Mouse (Mus musculus): Measurements from ENCODE around the gene Sema6b. TPM values are rescaled to one million over a fixed set of nuclear protein-coding genes. Genes with fewer than 3 reads are reported as not detected.

Sema6b gene
- total RNA-seq, 1 experiment from 2014 or later, result 11.9 TPM

DNA sequence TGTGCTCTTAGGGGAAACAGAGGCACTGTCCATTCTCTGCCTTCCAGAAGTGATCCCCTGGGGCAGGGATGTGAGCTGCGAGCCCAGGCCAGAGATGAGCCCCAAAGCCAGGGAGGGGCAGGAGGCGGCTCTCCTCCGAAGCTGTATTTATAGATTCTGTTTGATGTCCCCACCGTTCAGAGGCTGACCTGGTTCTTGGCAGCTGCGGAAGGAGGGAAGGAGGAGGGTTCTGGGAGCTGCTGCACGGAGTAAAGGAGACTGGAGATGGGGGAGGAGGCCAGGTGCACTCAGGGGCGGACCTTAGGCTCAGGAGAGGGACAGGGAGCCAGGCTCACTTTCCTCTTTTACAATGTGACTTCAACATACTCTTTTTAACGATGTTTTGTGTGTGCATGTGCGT, 6.0 kb upstream of the Sema6b start:
- DNase-seq, result no peak

DNA sequence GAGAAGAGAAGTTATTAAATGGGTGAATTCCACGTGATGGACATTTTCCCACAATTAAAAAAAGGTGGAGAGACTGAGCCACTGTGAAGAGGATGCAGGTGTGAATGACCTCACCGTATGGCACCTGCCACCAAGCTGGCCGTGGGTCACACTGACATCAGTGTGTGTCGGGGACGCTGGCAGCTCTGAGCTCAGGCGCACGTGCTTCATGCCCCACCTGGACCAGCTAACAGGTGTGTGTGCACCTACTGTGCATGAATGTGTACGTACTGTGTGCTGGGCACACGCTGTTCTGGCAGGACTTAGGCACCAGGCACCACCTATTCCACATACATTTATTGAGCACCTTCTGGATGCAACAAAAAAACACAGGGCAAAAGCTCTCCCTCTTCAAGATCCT, 4.4 kb upstream of the Sema6b start:
- DNase-seq, result no peak

DNA sequence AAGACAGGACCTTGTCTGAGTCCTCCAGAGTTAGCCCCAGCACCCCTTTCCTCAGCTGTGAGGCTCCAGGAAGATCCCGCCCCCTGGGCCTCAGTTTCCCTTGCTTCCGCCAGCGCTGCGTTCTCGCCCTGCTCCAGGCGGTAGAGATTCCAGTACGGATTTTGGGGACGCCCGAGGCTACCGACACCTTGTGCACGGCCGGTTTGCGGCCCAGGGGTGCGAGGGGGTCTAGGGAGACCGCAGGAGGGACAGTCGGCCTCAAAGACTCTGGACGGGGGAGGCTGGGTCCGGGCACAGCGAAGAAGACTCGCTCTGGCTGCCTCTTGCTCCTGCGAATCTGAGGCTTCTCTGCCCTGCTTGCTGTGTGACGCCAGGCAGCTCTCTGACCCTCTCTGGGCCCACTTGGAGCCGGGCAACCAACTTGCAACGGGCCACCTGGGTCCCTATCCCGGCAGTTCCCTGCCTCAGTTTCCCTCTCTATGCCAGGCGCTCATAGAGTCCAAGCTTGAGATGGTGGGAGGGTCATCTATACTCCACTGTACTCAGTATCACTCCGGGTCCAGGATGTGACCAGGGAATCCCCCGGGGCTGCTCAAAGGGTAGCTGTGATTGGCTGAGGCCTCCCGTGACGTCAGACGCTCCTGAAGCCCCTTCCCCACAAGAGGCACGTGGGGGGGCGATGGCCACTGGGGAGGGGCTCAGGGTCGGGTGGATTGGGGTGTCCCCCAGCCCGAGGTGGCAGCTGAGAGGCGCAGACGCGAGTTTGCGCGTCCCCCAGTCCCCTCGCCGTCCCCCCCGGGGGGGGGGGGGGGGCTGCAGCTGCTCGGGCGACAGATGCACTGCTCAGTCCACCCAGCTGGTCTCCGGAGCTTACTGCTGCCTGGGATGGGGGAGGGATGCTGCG, 1.8 kb upstream of the Sema6b start:
- DNase-seq, result no peak

DNA sequence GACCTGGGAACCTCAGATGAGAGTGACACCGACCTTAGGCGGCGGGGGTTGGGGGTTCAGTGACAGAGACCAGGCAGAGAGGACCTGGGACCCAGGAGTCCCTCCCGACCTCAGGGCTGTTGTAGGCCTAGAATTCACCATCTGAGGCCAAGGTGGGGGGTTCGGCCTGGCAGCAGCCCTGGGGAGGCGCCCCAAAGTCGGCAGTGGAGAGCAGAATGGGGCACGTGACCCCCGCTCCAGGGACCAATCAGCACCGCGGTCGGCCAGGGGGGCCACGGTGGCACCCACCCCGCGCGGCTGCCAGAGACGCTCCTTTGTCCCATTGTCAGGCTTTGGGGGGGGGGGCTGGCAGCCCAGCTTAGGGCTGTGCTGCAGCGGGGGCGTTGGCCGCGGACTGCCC, 788 bp downstream of the Sema6b start:
- no peak for DNase-seq

DNA sequence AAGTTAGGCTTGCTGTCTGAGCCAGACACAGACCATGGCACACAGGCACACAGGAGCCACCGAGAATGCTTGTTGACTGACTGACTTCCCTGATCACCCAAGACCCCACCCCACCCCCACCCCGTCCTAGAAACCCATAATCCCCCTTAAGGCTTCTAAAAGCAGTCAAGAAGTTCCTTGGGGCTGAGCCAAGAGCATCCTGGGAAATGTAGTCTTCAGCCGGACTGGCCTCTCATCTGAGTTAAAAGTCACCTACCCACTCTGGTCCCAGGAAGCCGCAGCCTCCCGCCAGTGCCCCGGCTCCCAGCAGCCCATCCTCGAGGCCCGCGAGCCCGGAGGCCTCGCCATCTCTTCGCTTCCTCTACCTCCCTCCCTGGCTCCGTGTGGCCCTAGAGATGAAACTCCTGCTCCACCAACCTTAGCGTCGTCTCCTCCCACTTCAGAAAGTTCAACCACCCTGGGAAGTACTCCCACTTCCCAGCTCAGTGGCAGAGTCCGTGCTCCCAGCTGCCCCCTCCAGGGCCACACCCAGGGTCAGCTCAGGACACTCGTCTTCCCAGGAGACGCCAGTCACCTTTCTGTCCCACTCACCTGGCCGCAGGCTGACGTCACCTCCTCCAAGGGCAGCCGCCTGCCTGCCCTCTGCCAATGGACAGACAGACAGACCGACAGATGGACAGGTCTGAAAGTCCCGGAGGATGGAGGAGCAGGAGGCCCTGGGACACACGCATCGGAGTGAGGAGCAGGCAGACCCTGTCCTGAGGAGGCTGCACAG, 2.1 kb downstream of the Sema6b start:
- DNase-seq, result no peak

DNA sequence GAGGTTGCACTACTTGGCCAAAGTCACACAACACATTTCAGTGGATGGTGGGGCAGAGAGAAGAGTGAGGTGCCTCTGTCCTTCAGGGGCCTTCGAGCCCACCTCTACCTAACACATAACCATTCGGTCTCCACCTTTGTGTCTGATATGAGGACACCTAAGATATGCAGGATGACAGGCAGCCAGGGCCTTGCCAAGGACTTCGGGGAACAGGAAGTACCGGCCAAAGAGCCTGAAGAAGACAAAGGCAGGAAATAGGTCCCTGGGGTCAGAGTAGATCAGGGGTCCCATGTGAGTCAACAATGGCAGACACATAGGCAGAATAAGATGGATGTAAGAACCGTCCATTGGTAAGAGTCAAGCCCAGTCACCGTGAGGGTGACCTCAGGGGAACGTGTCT, 3.6 kb downstream of the Sema6b start:
- no peak for DNase-seq

DNA sequence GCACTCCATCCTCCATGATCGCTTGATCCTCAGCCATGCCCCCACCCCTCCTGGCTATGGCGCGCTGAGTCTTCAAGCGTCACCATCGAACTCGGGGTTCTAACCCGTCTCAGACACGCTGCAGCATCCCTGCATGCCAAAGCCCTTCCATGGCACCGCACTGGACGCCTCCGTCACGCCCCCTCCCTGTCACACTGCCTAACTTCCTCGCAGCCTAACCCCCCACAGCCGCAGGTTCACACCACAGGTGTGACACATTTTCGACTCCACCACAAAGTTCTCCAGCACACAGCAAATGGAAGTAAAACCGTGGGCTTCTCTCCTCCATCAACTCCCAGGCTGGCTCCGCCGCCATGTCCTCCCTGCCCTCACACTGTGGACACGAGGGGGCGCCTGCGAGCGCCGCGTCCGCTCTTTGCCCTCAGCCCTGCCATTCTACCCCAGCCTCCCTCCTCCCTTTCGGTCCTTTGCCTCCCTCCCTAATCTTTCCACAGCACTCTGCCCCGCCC, 5.6 kb downstream of the Sema6b start:
- DNase-seq, result peak; percentile 88

DNA sequence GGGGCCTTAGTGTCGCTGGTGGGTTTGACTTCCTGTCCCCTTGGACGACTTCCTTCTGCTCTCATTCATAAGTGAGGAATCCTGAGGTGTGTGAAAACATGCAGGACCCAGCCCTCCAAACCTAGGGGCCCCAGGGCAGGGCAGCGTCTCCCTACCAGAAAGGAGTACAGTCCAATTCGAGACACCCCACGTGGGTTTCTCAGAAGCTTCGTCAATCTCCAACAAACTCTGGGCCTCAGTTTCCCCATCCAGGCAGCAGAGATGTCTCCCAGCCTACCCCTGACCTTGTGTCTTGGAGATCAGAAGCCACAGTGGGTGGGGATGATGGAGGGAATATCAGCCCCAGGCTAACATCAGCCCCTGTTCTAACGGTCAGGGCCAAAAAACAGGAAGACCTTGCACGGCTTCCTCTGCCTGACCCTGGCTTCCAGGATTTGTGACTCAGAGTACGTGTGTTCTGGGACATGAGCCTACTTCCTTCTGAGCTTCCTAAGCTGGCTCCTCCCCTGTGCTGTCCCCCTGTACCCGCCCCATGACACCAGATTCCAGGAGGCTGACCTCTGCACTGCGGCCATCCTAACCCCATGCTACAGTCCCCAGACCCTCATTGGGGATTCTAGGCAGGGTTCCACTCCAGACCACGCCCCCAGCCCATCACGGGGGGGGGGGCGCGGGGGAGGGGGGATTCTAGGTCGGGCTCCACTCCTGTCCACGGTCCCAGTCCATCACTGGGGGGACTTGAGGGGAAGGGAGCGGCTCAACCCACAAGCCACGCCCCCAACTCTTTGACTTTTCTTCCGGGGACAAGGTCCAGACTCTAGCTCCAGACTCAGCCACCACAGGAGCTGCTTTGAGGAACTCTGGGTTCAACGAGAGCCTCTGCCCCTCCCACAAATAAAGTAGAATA, 6.4 kb downstream of the Sema6b start:
- peak; percentile 80 for DNase-seq

DNA sequence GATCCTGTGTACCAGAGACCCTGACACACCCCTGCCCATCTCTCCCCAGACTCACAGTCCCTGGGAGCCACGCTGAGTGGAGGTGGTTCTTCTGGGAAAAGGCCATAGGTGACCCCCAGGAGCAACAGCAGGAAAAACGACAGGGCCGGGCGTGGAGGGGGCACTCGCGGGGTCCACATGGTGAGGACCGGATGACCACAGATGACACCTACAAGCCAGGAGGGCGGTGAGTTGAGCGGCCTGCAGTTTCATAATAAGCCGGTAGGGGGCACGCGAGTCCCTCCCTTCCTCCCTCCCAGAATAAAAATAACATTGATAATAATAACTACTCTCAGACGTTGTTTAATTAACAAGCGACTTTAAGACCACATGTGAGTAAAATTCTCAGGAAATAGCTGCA, 7.5 kb downstream of the Sema6b start:
- peak; percentile 79 for DNase-seq

DNA sequence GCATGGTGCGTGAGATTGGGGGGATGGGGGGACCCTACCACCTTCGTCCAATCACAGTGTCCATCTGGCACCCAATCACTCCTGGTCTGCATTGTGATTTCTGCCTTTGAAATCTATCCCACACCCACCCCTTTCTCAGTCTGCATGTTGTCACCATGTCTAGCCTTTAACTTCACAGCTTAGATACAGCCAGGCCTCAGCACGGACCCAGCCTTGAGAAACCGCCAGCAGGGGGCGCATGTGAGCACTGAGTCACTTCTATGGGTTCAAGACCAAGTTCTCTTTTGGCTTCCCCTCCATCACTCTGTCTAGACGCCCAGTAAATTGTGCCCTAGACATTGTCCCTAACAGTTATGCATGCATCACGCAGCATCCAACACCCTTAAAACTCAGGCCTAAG, 8.3 kb downstream of the Sema6b start:
- peak; percentile 89 for DNase-seq

DNA sequence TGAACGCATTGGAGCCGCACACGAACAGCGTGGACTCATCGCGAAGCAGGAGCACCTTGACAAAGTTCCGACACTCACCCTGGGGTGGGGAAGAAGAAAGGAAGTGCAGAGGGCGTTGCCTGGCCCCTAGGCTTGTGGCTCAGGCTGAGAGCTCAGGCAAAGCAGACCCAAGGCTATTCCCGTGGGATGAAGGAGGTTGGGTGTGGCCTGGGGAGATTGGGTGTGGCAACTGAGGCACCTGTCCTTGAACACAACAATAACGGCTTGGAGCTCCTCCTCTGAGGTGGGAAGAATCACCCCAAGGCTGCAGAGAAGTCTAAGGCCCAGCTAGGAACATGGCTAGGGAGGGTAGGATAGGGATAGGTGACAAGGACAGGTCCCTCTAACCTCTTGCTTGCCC, 9.0 kb downstream of the Sema6b start:
- no peak for DNase-seq

DNA sequence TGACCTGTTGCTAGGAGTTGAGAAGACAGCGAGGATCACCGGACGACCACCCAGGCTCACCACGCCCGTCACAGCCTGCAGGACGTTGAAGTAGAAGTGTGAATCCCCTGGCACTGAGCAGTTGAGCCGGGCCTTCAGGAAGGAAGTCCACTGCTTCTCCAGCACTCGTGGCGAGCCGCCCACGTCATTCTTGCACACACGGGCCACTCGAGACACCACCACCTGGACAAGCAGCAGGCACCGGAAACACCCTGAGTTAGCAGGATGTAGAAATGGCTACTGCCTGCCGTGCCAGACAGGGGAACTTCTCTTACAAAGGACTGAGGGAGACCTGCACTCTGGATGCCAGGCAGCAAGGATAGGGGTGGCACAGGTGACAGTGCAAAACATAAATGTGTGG, 11.9 kb downstream of the Sema6b start:
- peak; percentile 21 for DNase-seq

DNA sequence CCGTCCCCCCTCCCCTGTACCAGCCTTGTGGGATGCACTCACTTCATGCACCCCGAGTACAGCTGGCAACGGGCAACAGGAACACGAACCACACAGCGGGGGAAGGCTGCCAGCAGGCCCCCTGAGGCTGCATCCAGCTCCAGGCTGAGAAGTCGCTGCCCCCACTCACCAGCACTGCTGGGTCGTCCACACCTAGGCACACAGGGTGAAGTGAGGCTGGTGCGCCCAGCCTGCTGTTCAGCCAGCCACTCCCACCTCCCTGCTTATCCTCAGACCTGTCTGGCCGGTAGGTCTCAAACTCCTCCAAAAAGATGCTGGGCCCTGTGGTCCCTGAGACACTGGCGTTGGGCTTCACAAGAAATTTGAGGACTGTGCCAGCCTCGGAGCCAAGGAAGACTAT, 14.0 kb downstream of the Sema6b start:
- peak; percentile 14 for DNase-seq

DNA sequence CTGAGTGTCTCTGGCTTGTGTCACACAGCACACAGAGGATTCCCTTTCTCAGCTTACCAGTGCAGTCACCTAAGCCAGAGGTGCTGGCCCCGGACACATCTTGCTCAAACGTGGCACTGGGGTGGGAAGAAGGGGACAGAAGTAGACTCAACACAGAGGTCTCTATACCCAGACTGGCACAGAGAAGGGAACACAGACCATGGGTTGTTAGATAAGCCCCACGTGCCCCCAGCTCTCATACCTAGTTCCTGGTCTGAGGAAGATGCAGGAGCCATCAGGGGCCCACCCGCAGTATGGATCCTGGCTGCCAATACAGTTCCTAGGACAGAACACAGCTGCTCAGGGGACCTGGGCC, 14.9 kb downstream of the Sema6b start:
- no peak for DNase-seq

DNA sequence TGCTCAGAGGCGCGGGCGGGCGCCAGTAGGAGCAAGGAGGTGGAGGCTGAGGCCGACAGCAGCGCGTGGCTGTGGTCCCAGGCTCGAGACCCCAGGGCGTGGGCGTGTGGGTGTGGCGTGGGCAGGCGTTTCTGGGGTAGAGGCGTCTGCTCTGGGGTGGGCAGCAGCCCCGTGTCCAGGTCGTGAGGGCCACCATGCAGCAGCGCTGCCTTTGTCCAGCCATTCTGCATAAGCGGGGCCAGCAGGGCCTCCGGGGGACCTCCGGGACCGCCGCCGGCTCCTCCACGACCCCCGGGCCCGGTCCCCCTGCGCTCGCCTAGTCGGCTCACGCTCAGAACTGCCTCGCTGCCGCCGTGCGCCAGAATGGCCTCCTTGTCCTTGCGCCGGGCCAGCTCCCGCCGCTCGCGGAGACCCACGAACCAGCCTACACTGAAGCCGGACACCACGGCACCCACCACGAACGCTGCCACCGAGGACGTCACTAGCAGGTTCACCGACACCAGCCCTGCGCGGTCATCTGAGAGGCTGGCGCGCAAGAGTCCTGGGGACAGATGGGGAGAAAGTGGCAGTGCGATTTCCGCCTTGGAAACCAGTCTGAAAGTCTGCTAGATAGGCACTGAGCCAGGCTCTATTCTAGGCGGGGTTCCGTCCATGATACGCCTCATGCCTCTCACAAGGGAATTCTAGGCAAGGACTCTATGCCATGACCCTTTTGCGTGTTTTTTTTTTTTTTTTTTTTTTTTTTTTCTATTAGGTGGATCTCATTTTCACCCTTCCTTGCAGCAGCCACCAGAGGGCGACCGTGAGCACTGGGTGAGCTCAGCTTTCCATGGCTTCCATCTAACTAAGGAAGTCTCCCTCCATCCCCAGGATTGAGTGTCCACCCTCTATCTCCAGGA, 15.5 kb downstream of the Sema6b start:
- DNase-seq, result peak; percentile 85

DNA sequence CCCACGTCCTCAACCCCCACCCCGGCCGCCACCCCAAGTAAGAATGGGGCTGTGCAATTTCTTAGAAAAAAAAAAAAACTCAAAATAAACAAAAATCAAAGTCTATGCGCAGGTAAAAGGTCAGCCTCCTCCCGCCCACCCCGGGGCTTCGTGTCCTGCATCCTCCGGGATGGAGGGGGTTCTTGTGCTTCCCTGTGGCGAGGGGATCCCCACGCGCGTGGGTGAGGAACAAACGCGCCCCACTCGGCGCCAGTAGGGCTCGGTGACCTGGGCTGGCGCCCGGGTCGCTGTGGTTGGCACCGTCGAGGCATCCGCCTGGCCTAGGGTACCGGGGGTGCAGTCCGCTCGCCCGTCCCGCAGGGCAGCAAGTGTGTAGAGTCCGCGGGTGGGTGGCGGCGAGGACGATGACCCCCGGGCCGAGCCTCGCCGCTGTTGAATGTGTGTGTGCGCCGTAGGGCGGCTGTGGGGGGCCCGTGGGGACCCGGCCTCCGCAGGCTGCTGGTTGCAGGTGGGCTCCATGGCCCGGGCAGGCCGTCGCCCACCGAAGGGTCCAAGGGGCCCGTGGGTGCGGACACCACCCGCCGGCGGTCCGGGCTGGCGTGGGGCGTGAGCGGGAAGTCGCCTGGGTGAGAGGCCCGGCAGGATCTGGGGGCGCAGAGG, 16.3 kb downstream of the Sema6b start:
- peak; percentile 36 for DNase-seq

DNA sequence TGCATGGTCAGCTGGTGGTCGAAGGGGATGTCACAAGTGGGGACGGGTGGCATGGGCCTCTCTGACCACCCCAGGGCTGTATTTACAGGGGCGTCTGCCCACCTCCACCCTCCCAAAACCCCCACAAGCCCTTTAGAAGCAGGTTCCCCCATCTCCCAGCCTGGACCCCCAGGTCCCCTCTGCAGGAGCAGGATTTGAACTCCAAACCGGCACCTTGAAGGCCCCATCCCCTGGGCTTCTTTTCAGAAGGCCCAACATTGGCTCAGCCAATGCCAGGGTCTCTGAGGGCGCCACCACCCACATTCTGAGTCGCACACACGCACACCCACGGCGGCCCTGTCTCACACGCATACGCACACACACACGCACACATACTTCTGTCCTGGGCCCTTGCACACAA, 17.0 kb downstream of the Sema6b start:
- peak; percentile 9 for DNase-seq

DNA sequence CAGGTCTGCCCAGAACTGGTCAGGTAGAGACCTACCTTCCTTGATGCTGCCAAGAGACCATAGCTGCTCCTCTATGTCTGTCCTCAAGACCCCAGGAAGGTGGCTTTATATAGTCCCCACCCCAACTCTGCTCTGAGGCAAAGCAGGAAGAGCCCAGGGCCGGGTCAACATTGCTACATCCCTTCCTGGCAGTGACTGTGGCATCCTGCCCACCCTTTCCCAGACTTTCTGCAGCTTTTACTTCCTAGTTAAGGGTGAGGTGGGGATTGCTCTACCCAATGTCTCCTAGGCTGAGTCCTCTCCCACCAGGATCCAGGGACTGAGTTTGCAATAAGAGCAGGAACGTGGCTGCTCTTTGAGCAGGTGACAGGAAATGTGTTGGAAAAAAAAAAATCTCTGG, 18.3 kb downstream of the Sema6b start, which contains the start of gene Lrg1:
TSS of gene Lrg1 (minus strand) at position 176 of the 400 bp plus-strand sequence.
- DNase-seq, result peak; percentile 68

DNA sequence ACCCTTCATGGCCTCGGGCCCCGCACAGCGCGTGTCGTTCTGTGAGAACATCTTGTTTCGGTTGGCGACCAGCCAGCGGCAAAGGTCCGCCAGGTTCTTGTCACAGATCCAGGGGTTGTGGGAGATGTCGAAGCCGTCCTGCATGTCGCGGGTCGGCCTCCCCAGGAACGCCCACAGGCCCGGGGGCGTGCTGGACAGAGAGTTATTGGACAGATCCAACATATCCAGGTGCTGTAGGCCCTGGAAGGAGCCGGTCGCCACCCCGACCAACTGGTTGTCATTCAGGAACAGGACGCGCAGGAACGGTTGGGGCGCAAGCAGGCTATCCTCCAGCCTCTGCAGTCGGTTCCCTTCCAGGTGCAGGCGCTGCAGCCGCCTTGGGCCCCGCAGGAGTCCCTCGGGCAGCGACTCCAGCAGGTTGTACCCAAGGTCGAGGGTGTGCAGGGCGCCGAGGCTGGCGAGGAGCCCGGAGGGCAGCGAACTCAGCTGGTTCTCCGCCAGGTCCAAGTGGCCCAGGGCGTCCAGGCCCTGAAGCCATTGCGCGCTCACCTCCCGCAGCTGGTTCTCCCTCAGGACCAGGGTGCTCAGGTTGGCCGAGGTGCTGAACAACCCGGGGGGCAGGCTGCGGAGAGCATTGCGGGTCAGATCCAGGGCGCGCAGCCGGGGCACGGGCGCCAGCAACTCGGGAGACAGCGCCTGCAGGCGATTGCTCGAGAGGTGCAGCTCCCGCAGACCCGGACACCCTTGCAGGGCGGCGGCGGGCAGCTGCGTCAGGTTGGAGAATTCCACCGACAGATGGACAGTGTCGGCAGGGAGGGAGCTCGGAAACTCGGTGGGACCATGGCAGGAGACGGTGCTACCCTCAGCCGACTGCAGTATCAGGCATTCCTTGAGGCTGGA, 19.9 kb downstream of the Sema6b start:
- peak; percentile 86 for DNase-seq
